Mouse (Mus musculus) bone marrow, adult 2 months (tissue): ENCODE measurements around the gene Tbx21.

Experiments used
- CTCF ChIP-seq: fragments of 200-500 bp; IDR thresholded peaks from 2 replicates; pipeline ENCODE4 v1.5.1; 2011; ENCODE audit warnings: low read length, control low read depth; ENCODE audit not compliant: control insufficient read depth, insufficient read depth
- POLR2A ChIP-seq: fragments of 200-500 bp; IDR thresholded peaks from 2 replicates; pipeline ENCODE4 v1.6.1; 2011; ENCODE audit warnings: low read depth, mild to moderate bottlenecking, control low read depth, low read length, borderline replicate concordance; ENCODE audit not compliant: control insufficient read depth

- TF ChIP-seq CTCF (no peak), POLR2A (no peak)
Measured at GRCm38 (mm10) chr11:97114671-97115601, at the start of gene Tbx21.
